Mouse (Mus musculus) lung, embryonic 15.5 days (tissue): Measurements from ENCODE around the gene Tspan5. TPM values are rescaled to one million over a fixed set of nuclear protein-coding genes. Genes with fewer than 3 reads are reported as not detected.

ENCODE experiments used
- ATAC-seq: fragments of 200-750 bp; cut with Nextera tagmentation; 2 replicates; pipeline ENCODE4 v1.8.0; 2017; ENCODE audit warnings: moderate number of reproducible peaks, borderline replicate concordance; ENCODE audit not compliant: low FRiP score, low TSS enrichment; ENCODE audit errors: extremely low read depth
- H3K27ac ChIP-seq: fragments of 300-500 bp; sonication (generic); 2 replicates; pipeline ENCODE4 v1.5.1; 2015; ENCODE audit warnings: moderate library complexity, mild to moderate bottlenecking, inconsistent platforms
- H3K27me3 ChIP-seq: fragments of 300-500 bp; sonication (generic); 2 replicates; pipeline ENCODE4 v1.6.1; 2015; ENCODE audit warnings: inconsistent platforms
- H3K36me3 ChIP-seq: fragments of 300-500 bp; sonication (generic); 2 replicates; pipeline ENCODE4 v1.6.1; 2015; ENCODE audit warnings: inconsistent platforms
- H3K4me1 ChIP-seq: fragments of 300-500 bp; sonication (generic); 2 replicates; pipeline ENCODE4 v1.6.1; 2015; ENCODE audit warnings: inconsistent platforms
- H3K4me2 ChIP-seq: fragments of 300-500 bp; sonication (generic); 2 replicates; pipeline ENCODE4 v1.6.1; 2015; ENCODE audit warnings: inconsistent platforms, mild to moderate bottlenecking, moderate library complexity
- H3K4me3 ChIP-seq: fragments of 300-500 bp; sonication (generic); 2 replicates; pipeline ENCODE4 v1.5.1; 2015; ENCODE audit warnings: mild to moderate bottlenecking, inconsistent platforms
- H3K9ac ChIP-seq: fragments of 300-500 bp; sonication (generic); 2 replicates; pipeline ENCODE4 v1.6.1; 2015; ENCODE audit warnings: inconsistent platforms
- H3K9me3 ChIP-seq: fragments of 300-500 bp; sonication (generic); 2 replicates; pipeline ENCODE4 v1.6.1; 2016; ENCODE audit warnings: inconsistent platforms
- WGBS: fragments of 180-500 bp; shearing (Covaris S2); methylation state at CpG from one replicate; pipeline ENCODE4 v1.1.7; 2015; 5-methylcytosine and 5-hydroxymethylcytosine counted together
- polyA plus RNA-seq: library from polyadenylated mRNA; unstranded; fragments of >200 nt; fragmentation: Nextera tagmentation; extraction: Ambion mirVana; gene quantifications from 2 replicates; pipeline ENCODE4 v1.2.1, GENCODE M21; 2015

Gene Tspan5
- polyA plus RNA-seq, 1 experiment from 2014 or later: 30.3 TPM

DNA sequence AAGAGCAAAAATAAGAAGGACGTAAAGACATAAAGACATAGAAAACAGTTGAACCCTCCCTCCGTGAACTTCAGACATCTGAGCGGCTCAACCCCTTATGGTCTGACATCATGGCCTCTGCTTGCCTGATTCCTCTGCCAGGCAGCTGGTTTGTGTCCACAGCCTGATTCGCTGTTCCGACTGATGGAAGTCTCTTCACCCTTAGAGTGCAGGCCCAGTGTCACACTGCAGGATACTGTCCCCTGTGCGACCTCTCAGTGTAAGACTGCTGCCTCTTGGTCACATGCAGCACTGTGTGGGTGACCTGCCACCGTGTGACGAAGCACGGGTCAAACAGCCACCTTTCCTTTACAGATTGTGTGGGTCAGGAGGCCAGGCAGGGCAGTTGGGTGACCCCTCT is 39.5 kb downstream of the Tspan5 start:
- WGBS: 49% methylated on average over 9 of the region's 9 CpGs
- no peaks in the 10 kb centered on the region for H3K36me3 ChIP-seq

DNA sequence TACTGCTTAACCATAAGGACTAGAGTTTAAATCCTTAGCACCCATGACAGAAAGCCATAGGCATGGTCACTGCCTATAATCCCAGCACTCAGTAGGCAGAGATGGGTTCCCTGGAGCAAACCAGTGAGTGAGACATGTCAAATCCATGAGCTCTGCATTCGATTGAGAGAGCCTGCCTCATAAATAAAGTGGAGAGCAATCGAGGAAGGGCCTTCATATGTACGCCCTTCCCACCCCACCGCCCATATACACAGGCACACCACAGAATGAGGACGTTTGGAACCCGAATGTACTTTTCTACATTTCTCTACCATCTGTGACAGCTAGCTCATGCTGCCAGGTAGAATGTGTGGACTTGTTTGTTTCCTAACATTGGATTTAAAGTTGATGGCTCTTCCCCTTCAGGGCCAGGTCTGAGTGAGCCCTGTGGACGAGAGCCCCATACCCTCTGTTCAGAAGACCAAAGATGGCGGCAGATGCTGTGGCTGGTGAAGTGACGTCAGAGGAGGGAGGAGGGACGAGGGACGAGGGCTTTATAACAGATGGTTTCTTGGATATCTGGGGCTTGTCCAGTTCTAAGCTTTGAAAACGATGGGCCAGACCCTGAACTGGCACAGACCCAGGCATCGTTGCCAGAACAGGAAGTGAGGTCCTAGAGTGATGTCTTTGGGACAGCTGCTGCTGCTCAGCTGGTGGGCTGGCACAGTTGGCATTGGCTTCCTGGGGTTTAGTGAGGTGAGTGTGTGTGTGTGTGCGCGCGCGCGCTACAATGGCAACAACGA is 42.1 kb downstream of the Tspan5 start:
- 0 out of 2 replicates have a peak, but pooled peaks have one; percentile 25 for ATAC-seq

More for the DNA sequence above, 39.5 kb downstream of the Tspan5 start:
- Histone ChIP-seq H3K9ac (no peak overlapping the region), H3K4me3 (no peak overlapping the region), H3K4me1 (peaks cover 42% of the 10 kb centered on the region), H3K9me3 (no peaks in the 10 kb centered on the region), H3K27ac (no peak overlapping the region), H3K4me2 (no peak overlapping the region), H3K27me3 (no peaks in the 10 kb centered on the region)
- ATAC-seq: peak; percentile 77

DNA sequence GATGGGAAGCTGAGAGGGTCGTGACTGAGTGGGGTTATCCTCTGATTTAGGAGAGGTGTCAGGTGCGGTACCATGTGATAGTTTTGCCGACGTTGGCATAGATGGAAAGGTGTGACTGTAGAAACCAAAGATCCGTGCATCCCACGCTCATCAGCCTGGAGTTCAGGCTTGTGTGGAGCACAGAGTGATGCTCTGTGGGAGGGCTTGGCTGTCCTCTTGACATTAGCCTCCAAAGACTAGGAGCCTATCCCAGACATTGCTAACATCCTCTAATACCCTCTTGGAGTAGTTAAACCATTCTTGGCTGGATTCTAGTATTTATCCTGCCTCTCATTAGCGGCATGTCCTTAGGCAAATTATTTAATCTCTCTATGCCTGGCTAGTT is 42.6 kb downstream of the Tspan5 start:
- Histone ChIP-seq H3K4me2 (no peak overlapping the region), H3K4me1 (peaks cover 40% of the 10 kb centered on the region), H3K4me3 (no peak overlapping the region), H3K9me3 (no peaks in the 10 kb centered on the region), H3K27ac (no peak overlapping the region), H3K27me3 (no peaks in the 10 kb centered on the region), H3K9ac (no peak overlapping the region), H3K36me3 (no peaks in the 10 kb centered on the region)
- ATAC-seq: no peak
- 85% methylated on average over 7 of the region's 7 CpGs for WGBS

More for the DNA sequence above, 42.1 kb downstream of the Tspan5 start:
- 74% methylated on average over 19 of the region's 19 CpGs for WGBS
- no peak overlapping the region for H3K4me3 ChIP-seq
- no peaks in the 10 kb centered on the region for H3K27me3 ChIP-seq
- no peaks in the 10 kb centered on the region for H3K36me3 ChIP-seq
- no peaks in the 10 kb centered on the region for H3K9me3 ChIP-seq
- H3K9ac ChIP-seq: no peak overlapping the region
- H3K4me1 ChIP-seq: peaks cover 40% of the 10 kb centered on the region
- H3K27ac ChIP-seq: no peak overlapping the region
- H3K4me2 ChIP-seq: no peak overlapping the region

DNA sequence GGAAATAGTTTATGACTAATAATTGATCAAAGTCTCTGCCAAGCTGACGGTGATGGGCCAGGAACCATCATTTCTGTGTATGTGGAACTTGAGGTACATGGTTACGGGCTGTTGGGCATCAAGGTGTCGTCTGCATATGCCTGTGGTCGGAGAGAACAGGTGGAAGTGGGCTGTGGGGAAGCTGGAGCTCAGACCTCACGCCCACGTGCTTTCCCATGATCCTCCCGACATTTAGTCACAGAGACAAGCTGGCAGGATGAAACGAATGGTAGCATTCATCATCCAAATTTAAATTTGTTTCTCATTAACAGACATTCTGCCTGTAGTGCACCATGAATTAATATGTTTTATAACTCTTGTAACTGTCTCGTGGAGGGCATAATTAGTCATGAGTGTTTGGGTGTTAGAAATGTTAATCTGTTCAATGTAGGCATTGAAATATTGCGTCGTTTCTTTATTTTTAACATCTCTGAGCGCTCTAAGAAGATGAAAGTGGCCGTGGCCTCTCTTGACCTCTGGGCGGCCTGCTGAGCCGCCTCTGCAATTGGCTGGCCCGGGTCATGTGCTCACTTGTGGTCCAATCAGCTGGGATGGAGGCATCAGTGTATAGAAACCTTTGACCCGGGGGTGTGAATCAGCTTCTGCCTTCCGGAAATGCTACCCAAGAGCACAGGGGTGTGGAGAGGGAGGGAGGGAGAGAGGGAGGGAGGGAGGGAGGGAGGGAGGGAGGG is 45.9 kb downstream of the Tspan5 start:
- Histone ChIP-seq H3K27me3 (no peaks in the 10 kb centered on the region), H3K9me3 (no peaks in the 10 kb centered on the region), H3K4me3 (no peak overlapping the region), H3K4me2 (no peak overlapping the region), H3K36me3 (no peaks in the 10 kb centered on the region), H3K9ac (no peak overlapping the region), H3K27ac (no peak overlapping the region), H3K4me1 (peaks cover 26% of the 10 kb centered on the region)
- no peak for ATAC-seq
- 83% methylated on average over 18 of the region's 18 CpGs for WGBS

DNA sequence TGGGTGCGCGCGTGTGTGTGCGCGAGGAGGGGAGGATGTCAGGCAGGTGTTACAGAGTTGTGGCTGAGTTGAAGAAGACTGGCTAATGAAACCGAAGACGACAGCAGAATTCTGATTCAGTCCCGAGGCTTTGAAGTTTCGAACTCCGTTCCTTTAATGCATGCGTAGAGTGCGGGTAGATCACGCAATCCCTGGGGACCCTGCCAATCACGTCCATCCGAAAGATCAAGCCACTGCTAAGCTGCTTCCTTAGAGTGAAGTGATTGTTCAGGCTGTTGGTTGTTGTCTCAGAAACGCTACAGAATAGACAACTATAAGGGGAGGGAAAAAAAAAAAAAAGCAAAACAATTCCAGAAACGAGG is 46.5 kb downstream of the Tspan5 start:
- ATAC-seq: no peak
- no peak overlapping the region for H3K4me2 ChIP-seq
- H3K4me3 ChIP-seq: no peak overlapping the region
- H3K4me1 ChIP-seq: peaks cover 21% of the 10 kb centered on the region
- H3K27me3 ChIP-seq: no peaks in the 10 kb centered on the region
- WGBS: 80% methylated on average over 17 of the region's 17 CpGs
- no peak overlapping the region for H3K9ac ChIP-seq
- H3K36me3 ChIP-seq: no peaks in the 10 kb centered on the region
- no peaks in the 10 kb centered on the region for H3K9me3 ChIP-seq
- no peak overlapping the region for H3K27ac ChIP-seq

DNA sequence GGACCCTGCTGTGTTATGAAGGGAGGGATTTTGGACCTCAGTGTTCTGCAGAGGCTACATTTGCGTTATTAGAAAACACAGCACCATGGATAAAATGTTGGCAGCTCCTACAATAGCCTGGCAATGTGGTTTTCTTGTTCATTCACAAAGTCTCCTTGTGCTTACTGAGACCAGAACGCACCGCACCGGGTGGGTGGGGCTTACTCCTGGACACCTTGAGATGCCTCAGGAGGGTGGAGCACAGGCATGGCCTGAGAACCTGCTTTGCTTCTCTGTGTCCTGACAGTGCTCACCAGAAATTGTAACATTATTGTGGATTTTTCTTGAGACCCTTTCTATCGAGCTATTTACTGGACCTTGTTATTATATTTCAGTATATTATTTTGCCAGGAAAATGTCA is 47.3 kb downstream of the Tspan5 start:
- no peak for ATAC-seq
- 81% methylated on average over 5 of the region's 5 CpGs for WGBS
- Histone ChIP-seq H3K36me3 (no peaks in the 10 kb centered on the region), H3K9ac (no peak overlapping the region), H3K4me3 (no peak overlapping the region), H3K4me1 (peaks cover 13% of the 10 kb centered on the region), H3K9me3 (no peaks in the 10 kb centered on the region), H3K4me2 (no peak overlapping the region), H3K27ac (no peak overlapping the region), H3K27me3 (no peaks in the 10 kb centered on the region)

DNA sequence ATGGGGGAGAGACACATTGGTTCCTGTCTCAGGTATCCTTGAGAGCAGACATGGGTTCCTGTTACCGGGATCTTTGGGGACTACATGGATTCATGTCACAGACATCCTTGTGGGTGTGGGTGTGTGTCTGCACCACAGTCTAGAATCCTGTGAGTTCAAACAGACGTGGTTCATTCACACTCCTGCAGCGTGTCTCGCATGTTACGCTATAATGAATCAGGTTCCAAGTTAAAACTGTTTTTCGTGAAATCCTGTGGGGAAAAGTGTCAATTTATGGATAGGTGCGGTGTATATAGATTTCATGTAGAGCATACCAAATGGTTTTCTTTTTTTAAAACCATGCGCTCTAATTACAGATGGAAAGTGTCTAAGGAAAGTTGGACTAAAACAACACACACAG is 52.5 kb downstream of the Tspan5 start:
- Histone ChIP-seq H3K4me1 (peaks cover 3% of the 10 kb centered on the region; the same call in 1 of the 2 replicates), H3K4me2 (no peak overlapping the region), H3K4me3 (no peak overlapping the region), H3K27me3 (no peaks in the 10 kb centered on the region), H3K27ac (no peak overlapping the region), H3K9ac (no peak overlapping the region), H3K36me3 (no peaks in the 10 kb centered on the region), H3K9me3 (no peaks in the 10 kb centered on the region)
- 93% methylated on average over 8 of the region's 8 CpGs for WGBS
- no peak for ATAC-seq

DNA sequence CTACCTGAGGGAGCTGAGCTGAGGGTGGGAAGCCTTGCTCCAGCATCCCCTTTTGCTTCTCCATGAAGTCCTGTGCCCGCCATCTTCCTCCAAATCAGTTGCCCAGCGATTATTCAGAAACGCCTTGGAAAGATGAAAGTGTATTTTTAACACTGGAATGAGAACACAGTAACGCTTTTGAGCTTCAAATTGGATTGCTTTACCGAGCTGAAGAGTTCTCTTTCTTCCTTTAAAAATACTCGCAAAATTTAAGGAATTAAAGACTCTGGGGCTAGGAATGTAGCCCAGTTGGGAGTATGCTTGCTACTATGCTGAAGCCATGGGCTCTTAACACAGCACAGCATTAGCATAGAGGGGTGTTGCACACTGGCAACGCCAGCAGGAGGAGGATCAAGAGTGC is 54.0 kb downstream of the Tspan5 start:
- H3K9ac ChIP-seq: no peak overlapping the region
- H3K4me3 ChIP-seq: no peak overlapping the region
- no peaks in the 10 kb centered on the region for H3K36me3 ChIP-seq
- peaks cover 8% of the 10 kb centered on the region for H3K4me1 ChIP-seq
- H3K27me3 ChIP-seq: no peaks in the 10 kb centered on the region
- no peak overlapping the region for H3K27ac ChIP-seq
- 83% methylated on average over 7 of the region's 7 CpGs for WGBS
- no peaks in the 10 kb centered on the region for H3K9me3 ChIP-seq
- no peak for ATAC-seq
- no peak overlapping the region for H3K4me2 ChIP-seq

DNA sequence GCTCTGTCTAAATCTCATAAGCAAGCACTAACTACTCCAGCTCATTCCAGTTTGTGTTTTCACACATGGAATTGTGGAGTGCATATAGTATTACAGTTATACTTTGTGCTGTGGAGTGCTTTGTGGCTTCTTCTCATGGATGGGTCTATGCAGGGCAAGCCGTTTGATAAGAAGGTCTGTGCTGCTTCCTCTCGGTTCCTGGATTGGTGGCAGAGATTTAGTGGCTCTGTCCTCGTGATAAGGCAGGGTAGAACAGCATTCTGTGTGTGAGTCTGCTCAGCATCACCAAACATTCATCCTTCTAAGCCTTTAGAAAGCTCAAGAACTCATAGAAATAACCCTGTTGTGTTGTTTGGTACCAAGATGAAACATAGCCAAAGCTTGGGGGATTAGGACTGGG is 54.6 kb downstream of the Tspan5 start:
- Histone ChIP-seq H3K27me3 (no peaks in the 10 kb centered on the region), H3K27ac (no peak overlapping the region), H3K4me1 (peaks cover 14% of the 10 kb centered on the region), H3K9me3 (no peaks in the 10 kb centered on the region), H3K4me2 (no peak overlapping the region), H3K36me3 (no peaks in the 10 kb centered on the region), H3K9ac (no peak overlapping the region), H3K4me3 (no peak overlapping the region)
- no peak for ATAC-seq
- 53% methylated on average over 3 of the region's 3 CpGs for WGBS

DNA sequence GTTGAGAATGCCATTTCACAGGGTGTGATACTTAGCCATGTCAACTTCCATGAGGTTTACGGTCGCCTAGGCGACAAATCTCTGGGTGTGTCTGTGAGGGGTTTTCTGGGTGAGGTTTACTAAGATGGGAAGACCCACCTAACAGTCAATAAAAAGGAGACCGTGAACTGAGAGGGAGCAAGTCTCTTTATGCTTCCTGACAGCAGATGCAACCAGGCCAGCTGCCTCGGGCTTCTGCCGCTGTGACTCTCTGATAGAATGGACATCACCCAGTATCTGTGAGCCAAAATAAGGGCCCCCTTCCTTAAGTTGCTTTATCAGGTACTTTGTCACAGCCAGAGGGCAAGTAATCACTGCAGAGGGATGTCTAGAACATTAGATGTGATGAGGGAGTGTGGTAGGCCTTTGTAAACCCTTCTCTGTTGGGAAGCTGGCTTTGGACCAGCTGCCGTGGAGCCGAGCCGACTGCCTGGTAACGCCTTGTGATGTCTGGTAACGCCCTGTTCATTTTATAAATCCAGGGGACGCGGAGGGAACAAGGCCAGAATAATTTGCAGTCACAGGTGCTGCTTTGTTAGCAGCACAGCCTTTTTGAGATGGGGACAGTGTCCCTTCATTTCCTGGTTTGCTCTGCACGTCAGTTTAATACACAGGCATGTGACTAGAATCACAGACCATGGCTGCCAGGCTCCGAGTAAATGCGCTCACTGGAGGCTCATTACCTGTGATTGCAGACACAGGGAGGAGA is 58.8 kb downstream of the Tspan5 start:
- H3K4me1 ChIP-seq: peaks cover 29% of the 10 kb centered on the region
- H3K36me3 ChIP-seq: no peaks in the 10 kb centered on the region
- H3K27me3 ChIP-seq: no peaks in the 10 kb centered on the region
- H3K4me3 ChIP-seq: no peak overlapping the region
- H3K4me2 ChIP-seq: no peak overlapping the region
- 65% methylated on average over 16 of the region's 16 CpGs for WGBS
- H3K27ac ChIP-seq: no peak overlapping the region
- no peak overlapping the region for H3K9ac ChIP-seq
- no peak for ATAC-seq
- no peaks in the 10 kb centered on the region for H3K9me3 ChIP-seq

DNA sequence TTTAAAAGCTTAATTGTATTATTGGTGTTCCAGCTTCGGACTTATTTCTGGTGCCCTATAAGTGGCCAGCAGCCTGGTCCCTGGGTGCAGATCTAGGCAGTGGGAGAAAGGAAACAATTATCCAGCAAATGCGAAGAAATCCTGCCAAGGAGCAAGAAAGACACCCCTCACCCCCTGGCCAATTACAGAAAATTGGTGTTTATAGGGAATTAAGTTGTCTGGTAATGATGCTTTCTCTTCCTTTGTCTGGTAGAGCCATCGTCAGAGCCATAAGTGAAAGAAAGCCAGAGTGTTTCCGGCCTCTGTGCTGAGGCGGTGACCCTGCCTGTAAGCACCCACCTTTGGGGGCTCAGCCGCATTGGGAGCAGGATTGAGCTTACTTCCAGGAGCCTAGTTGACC is 59.7 kb downstream of the Tspan5 start:
- Histone ChIP-seq H3K36me3 (no peaks in the 10 kb centered on the region), H3K9ac (no peak overlapping the region), H3K27me3 (no peaks in the 10 kb centered on the region), H3K27ac (no peak overlapping the region), H3K4me1 (peaks cover 29% of the 10 kb centered on the region), H3K4me2 (no peak overlapping the region), H3K9me3 (no peaks in the 10 kb centered on the region), H3K4me3 (no peak overlapping the region)
- WGBS: 65% methylated on average over 6 of the region's 6 CpGs
- no peak for ATAC-seq
